Mouse (Mus musculus): ENCODE measurements around the gene Avp. TPM values are rescaled to one million over a fixed set of nuclear protein-coding genes. Genes with fewer than 3 reads are reported as not detected.
A peak's percentile ranks its signal among the peaks of the same experiment; 100 is the strongest.

The Avp gene
- not detected for total RNA-seq (2018; cell fraction: chromatin; rRNA removed)
- total RNA-seq (2018; cell fraction: cytosol; rRNA removed), result not detected
- not detected for total RNA-seq (2018; cell fraction: nucleus; rRNA removed)
- polyA plus RNA-seq (2018), result not detected in 3 replicates

DNA sequence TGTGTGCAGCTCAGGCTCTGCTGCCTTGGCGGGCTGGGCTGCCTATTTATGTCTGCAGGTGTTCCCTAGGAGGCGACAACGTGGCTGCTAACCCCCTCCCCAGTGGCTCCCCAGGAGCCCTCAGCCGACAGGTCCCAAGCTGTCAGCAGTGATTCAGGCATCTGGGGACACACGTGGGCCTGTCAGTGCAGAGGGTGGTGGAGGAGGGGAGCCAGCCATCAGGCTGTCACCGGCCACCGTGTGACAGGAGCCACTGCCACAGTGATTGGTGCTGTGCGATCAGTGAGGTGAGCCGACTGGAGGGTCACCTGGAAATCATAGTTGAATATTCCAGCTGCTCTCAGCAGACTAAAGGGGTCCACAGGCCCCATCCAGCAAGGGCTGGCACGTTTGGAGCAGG lies at the start of gene Avp:
TSS of gene Avp (minus strand) at position 3 of the 400 bp plus-strand sequence.
- Histone ChIP-seq H3K27ac (no peak within 1 kb of the TSS), H3K4me3 (ENCODE audit: inconsistent target) (no peak within 1 kb of the TSS), H3K36me3 (ENCODE audit: inconsistent target) (no peaks in the 10 kb centered on the region), H3K79me2 (ENCODE audit: inconsistent target) (no peaks in the 10 kb centered on the region)
- WGBS (ENCODE audit: missing documents), result 72% methylated on average over 10 of the region's 10 CpGs

- WGBS (ENCODE audit: missing documents), result under 1% methylated on average over 25 of the region's 25 CpGs
- Histone ChIP-seq H3K27ac (peak within 1 kb of the TSS; percentile 28), H3K36me3 (ENCODE audit: inconsistent target) (peaks cover 19% of the 10 kb centered on the region; the same call in 1 of the 2 replicates)
Observed at GRCm38 (mm10) chr2:130629839-130630203, 47.5 kb upstream of the Avp start, which contains the start of the genes Fastkd5 and Ubox5. Gene Fastkd5 (minus strand): TSS chr2:130630027. Gene Ubox5 (minus strand): TSS chr2:130630038.

GRCm38 (mm10) chr2:130629080-130629838 lies 46.9 kb upstream of the Avp start:
- Histone ChIP-seq H3K4me3 (ENCODE audit: inconsistent target) (peak overlapping the region; percentile 97), H3K79me2 (ENCODE audit: inconsistent target) (peaks cover 56% of the 10 kb centered on the region), H3K36me3 (ENCODE audit: inconsistent target) (peaks cover 19% of the 10 kb centered on the region; the same call in 1 of the 2 replicates), H3K27ac (peak overlapping the region; percentile 28)
- WGBS (ENCODE audit: missing documents), result 1% methylated on average over 37 of the region's 37 CpGs

More at GRCm38 (mm10) chr2:130629839-130630203, 47.5 kb upstream of the Avp start, which contains the start of the genes Fastkd5 and Ubox5:
- Histone ChIP-seq H3K4me3 (ENCODE audit: inconsistent target) (peak within 1 kb of the TSS; percentile 97), H3K79me2 (ENCODE audit: inconsistent target) (peaks cover 51% of the 10 kb centered on the region)

GRCm38 (mm10) chr2:130628424-130628823 lies 46.1 kb upstream of the Avp start:
- Histone ChIP-seq H3K27ac (no peak overlapping the region), H3K36me3 (ENCODE audit: inconsistent target) (peaks cover 19% of the 10 kb centered on the region; the same call in 1 of the 2 replicates), H3K4me3 (ENCODE audit: inconsistent target) (peak overlapping the region; percentile 97; the same call in 1 of the 2 replicates), H3K79me2 (ENCODE audit: inconsistent target) (peaks cover 65% of the 10 kb centered on the region)
- WGBS (ENCODE audit: missing documents), result 69% methylated on average over 3 of the region's 3 CpGs

GRCm38 (mm10) chr2:130618972-130619371 lies 36.6 kb upstream of the Avp start:
- H3K4me3 ChIP-seq (ENCODE audit: inconsistent target), result no peak overlapping the region
- H3K79me2 ChIP-seq (ENCODE audit: inconsistent target), result peaks cover 33% of the 10 kb centered on the region
- H3K27ac ChIP-seq, result no peak overlapping the region
- 89% methylated on average over 7 of the region's 7 CpGs for WGBS (ENCODE audit: missing documents)
- peaks cover 32% of the 10 kb centered on the region for H3K36me3 ChIP-seq (ENCODE audit: inconsistent target)

DNA sequence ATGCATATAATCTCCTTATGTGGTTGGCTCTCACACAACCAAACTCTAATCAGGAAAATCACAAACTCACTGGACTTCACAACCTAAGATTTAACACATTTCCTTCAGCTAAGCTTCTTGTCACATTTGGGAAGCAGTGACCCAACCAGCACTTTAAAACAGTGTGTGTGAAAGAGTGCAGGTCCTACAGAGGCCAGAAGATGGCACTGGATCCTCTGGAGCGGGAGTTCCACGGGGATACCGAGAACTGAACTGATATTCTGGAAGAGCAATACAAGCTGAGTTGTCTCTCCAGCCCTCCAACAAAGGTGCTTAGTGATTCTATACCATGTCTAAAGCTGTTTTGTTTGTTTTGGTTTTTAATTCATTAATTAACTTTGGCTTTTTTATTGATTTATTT lies 30.7 kb upstream of the Avp start:
- 86% methylated on average over 3 of the region's 3 CpGs for WGBS (ENCODE audit: missing documents)
- no peak overlapping the region for H3K27ac ChIP-seq
- no peaks in the 10 kb centered on the region for H3K79me2 ChIP-seq (ENCODE audit: inconsistent target)
- peaks cover 18% of the 10 kb centered on the region for H3K36me3 ChIP-seq (ENCODE audit: inconsistent target)
- no peak overlapping the region for H3K4me3 ChIP-seq (ENCODE audit: inconsistent target)

DNA sequence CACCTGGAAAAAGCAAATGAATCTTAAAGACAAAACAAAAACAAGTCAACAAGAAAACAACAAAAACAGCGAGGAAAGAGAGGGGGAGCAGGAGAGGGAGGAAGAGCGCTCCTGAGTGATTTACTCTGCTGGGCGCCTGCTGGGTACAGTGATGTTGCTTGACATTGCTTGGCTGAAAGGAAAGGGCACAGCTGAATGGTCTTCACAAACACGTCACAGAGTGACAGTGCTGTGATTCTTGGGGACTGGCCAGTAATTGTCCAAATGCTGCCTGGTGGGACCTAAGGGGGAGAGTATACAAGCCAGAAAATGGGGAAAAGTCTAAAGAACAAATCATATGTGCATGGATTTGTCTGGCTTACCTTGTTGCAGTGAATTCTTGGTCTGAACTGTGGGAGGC lies 19.8 kb upstream of the Avp start:
- Histone ChIP-seq H3K4me3 (ENCODE audit: inconsistent target) (no peak overlapping the region), H3K36me3 (ENCODE audit: inconsistent target) (peaks cover 42% of the 10 kb centered on the region), H3K27ac (no peak overlapping the region), H3K79me2 (ENCODE audit: inconsistent target) (no peaks in the 10 kb centered on the region)
- WGBS (ENCODE audit: missing documents), result 94% methylated on average over 4 of the region's 4 CpGs

- 95% methylated on average over 3 of the region's 3 CpGs for WGBS (ENCODE audit: missing documents)
- Histone ChIP-seq H3K79me2 (ENCODE audit: inconsistent target) (no peaks in the 10 kb centered on the region), H3K36me3 (ENCODE audit: inconsistent target) (peaks cover 40% of the 10 kb centered on the region), H3K4me3 (ENCODE audit: inconsistent target) (no peak overlapping the region), H3K27ac (no peak overlapping the region)
Observed at GRCm38 (mm10) chr2:130598399-130598798, 16.0 kb upstream of the Avp start.

GRCm38 (mm10) chr2:130597601-130598010 lies 15.3 kb upstream of the Avp start:
- Histone ChIP-seq H3K27ac (no peak overlapping the region), H3K4me3 (ENCODE audit: inconsistent target) (no peak overlapping the region), H3K36me3 (ENCODE audit: inconsistent target) (peaks cover 32% of the 10 kb centered on the region), H3K79me2 (ENCODE audit: inconsistent target) (no peaks in the 10 kb centered on the region)
- 60% methylated on average over 1 of the region's 1 CpGs for WGBS (ENCODE audit: missing documents)

- H3K36me3 ChIP-seq (ENCODE audit: inconsistent target), result peaks cover 31% of the 10 kb centered on the region
- no peak overlapping the region for H3K4me3 ChIP-seq (ENCODE audit: inconsistent target)
- 100% methylated on average over 1 of the region's 1 CpGs for WGBS (ENCODE audit: missing documents)
- H3K79me2 ChIP-seq (ENCODE audit: inconsistent target), result no peaks in the 10 kb centered on the region
- H3K27ac ChIP-seq, result no peak overlapping the region
Observed at GRCm38 (mm10) chr2:130595596-130595995, 13.2 kb upstream of the Avp start.

DNA sequence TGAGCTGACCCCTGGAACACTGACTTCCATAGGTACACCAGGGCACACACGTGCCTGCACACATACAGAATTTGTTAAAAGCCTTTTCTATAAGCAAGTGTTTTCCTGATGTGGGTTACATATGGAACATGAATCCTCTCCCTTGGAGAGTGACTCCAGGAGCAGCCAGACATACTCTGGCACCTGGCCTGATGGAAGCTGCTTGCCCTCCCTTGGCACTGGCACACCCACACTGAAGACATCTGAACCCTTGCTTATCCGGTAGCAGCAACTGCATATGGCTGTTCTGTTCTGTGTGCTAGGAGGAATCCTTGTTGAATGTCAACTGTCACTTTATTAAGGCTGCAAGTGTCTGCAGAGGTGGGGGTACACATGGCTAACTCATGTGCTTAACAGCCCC lies 8.7 kb upstream of the Avp start:
- WGBS (ENCODE audit: missing documents), result 100% methylated on average over 2 of the region's 2 CpGs
- no peak overlapping the region for H3K4me3 ChIP-seq (ENCODE audit: inconsistent target)
- H3K79me2 ChIP-seq (ENCODE audit: inconsistent target), result no peaks in the 10 kb centered on the region
- H3K36me3 ChIP-seq (ENCODE audit: inconsistent target), result peaks cover 14% of the 10 kb centered on the region; the same call in 1 of the 2 replicates
- H3K27ac ChIP-seq, result no peak overlapping the region

DNA sequence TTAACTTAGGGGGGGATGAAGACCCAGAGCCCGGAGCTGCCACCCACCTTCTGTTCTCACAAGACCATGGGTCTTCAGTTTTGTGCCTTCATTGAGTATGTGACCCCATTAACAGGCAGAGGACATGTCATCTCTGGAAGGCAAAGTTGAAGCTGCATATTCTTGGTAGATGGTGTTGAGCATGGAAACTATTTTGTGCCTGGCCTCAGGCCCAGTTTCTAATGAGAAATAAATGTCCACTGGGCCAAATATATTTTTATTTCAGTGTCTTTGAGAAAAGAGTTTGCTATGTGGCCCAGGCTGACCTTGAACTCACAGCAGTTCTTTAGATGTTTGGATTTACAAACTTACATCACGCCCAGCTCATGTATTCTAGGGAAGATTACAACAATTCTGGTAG lies 7.4 kb upstream of the Avp start:
- H3K27ac ChIP-seq, result no peak overlapping the region
- no peak overlapping the region for H3K4me3 ChIP-seq (ENCODE audit: inconsistent target)
- 94% methylated on average over 2 of the region's 2 CpGs for WGBS (ENCODE audit: missing documents)
- peaks cover 10% of the 10 kb centered on the region; the same call in 1 of the 2 replicates for H3K36me3 ChIP-seq (ENCODE audit: inconsistent target)
- H3K79me2 ChIP-seq (ENCODE audit: inconsistent target), result no peaks in the 10 kb centered on the region

DNA sequence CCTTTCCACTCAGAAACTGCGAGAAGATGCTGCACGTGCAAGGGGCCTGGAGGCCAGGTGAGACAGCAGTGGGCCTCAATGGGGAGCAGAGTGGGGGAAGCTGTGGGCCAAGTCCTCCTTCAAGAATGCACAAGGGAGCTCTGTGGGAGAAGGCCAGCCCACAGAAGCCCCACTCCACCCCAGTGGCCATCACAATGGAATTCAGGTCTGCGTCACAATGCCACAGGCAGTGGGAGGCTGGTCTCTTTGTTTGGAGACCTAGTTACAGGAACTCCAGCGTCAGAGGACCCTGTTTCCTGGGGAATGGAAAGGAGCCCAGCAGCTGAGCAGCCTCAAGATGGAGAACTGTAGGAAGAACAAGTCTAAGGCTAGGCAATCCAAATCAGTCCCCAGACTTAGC lies 6.8 kb upstream of the Avp start:
- 83% methylated on average over 4 of the region's 4 CpGs for WGBS (ENCODE audit: missing documents)
- Histone ChIP-seq H3K4me3 (ENCODE audit: inconsistent target) (no peak overlapping the region), H3K27ac (no peak overlapping the region), H3K36me3 (ENCODE audit: inconsistent target) (peaks cover 8% of the 10 kb centered on the region; the same call in 1 of the 2 replicates), H3K79me2 (ENCODE audit: inconsistent target) (no peaks in the 10 kb centered on the region)

GRCm38 (mm10) chr2:130588373-130588772 lies 6.0 kb upstream of the Avp start:
- H3K27ac ChIP-seq, result no peak overlapping the region
- no peak overlapping the region for H3K4me3 ChIP-seq (ENCODE audit: inconsistent target)
- H3K36me3 ChIP-seq (ENCODE audit: inconsistent target), result peaks cover 8% of the 10 kb centered on the region; the same call in 1 of the 2 replicates
- no peaks in the 10 kb centered on the region for H3K79me2 ChIP-seq (ENCODE audit: inconsistent target)
- WGBS (ENCODE audit: missing documents), result 85% methylated on average over 2 of the region's 2 CpGs

DNA sequence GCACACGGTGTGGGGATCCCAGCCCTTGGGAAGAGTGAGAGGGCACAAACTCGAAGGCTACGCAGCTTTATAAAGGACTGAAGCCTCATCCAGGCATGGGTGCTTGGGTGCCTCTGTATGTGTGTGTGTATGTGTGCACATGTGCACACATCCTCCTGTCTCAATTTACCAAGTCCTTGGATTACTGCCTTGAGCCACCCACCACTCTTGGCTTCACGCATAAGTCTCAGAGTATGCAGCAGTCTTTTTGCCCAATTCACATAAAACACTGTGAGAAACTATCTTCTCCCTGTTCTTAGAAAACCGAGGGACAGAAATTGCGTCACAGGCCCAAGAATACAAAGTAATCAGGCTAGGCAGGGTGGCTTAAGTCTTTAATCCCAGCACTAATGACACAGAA lies 3.7 kb upstream of the Avp start:
- Histone ChIP-seq H3K4me3 (ENCODE audit: inconsistent target) (no peak overlapping the region), H3K36me3 (ENCODE audit: inconsistent target) (peaks cover under 1% of the 10 kb centered on the region; the same call in 1 of the 2 replicates), H3K27ac (no peak overlapping the region), H3K79me2 (ENCODE audit: inconsistent target) (no peaks in the 10 kb centered on the region)
- WGBS (ENCODE audit: missing documents), result 60% methylated on average over 6 of the region's 6 CpGs

All from macrophage (primary cell).